Mouse (Mus musculus): ENCODE measurements around the gene Pde7b. TPM values are rescaled to one million over a fixed set of nuclear protein-coding genes. Genes with fewer than 3 reads are reported as not detected.

The Pde7b gene
- polyA plus RNA-seq, 1 experiment = 9.5 TPM

- H3K4me1 ChIP-seq (ENCODE audit: control insufficient read depth, insufficient read depth, insufficient read length, low read length) = peaks cover 23% of the 10 kb centered on the region
- H3K27ac ChIP-seq (replicated peaks; ENCODE audit: low read depth, low read length) = peak overlapping the region; percentile 69
- no peak overlapping the region for H3K4me3 ChIP-seq (ENCODE audit: insufficient read depth, low read depth, low read length)
These were observed 232.5 kb downstream of the Pde7b start for GRCm38 (mm10) chr10:20492216-20492964.

- H3K4me3 ChIP-seq (ENCODE audit: insufficient read depth, low read depth, low read length) = no peak overlapping the region
- H3K4me1 ChIP-seq (ENCODE audit: control insufficient read depth, insufficient read depth, insufficient read length, low read length) = peaks cover 32% of the 10 kb centered on the region
- H3K27ac ChIP-seq (replicated peaks; ENCODE audit: low read depth, low read length) = no peak overlapping the region
These were observed 234.1 kb downstream of the Pde7b start for GRCm38 (mm10) chr10:20490775-20491174.

- peak overlapping the region; percentile 49 for H3K27ac ChIP-seq (replicated peaks; ENCODE audit: low read depth, low read length)
- no peak overlapping the region for H3K4me3 ChIP-seq (ENCODE audit: insufficient read depth, low read depth, low read length)
- peaks cover 33% of the 10 kb centered on the region for H3K4me1 ChIP-seq (ENCODE audit: control insufficient read depth, insufficient read depth, insufficient read length, low read length)
These were observed 234.6 kb downstream of the Pde7b start for GRCm38 (mm10) chr10:20490281-20490680.

GRCm38 (mm10) chr10:20486461-20487253, 238.2 kb downstream of the Pde7b start:
- Histone ChIP-seq H3K27ac (replicated peaks; ENCODE audit: low read depth, low read length) (peak overlapping the region; percentile 98), H3K4me3 (ENCODE audit: insufficient read depth, low read depth, low read length) (0 out of 2 replicates have a peak overlapping the region, but pooled peaks have one; percentile 17), H3K4me1 (ENCODE audit: control insufficient read depth, insufficient read depth, insufficient read length, low read length) (peaks cover 27% of the 10 kb centered on the region)

GRCm38 (mm10) chr10:20485816-20486215, 239.1 kb downstream of the Pde7b start:
- Histone ChIP-seq H3K4me3 (ENCODE audit: insufficient read depth, low read depth, low read length) (no peak overlapping the region), H3K27ac (replicated peaks; ENCODE audit: low read depth, low read length) (peak overlapping the region; percentile 98), H3K4me1 (ENCODE audit: control insufficient read depth, insufficient read depth, insufficient read length, low read length) (peaks cover 24% of the 10 kb centered on the region)

- Histone ChIP-seq H3K27ac (replicated peaks; ENCODE audit: low read depth, low read length) (peak overlapping the region; percentile 77), H3K4me3 (ENCODE audit: insufficient read depth, low read depth, low read length) (no peak overlapping the region), H3K4me1 (ENCODE audit: control insufficient read depth, insufficient read depth, insufficient read length, low read length) (peaks cover 12% of the 10 kb centered on the region)
These were observed 245.4 kb downstream of the Pde7b start for GRCm38 (mm10) chr10:20479481-20479880.

GRCm38 (mm10) chr10:20478456-20478855, 246.4 kb downstream of the Pde7b start:
- H3K27ac ChIP-seq (replicated peaks; ENCODE audit: low read depth, low read length) = peak overlapping the region; percentile 88
- H3K4me1 ChIP-seq (ENCODE audit: control insufficient read depth, insufficient read depth, insufficient read length, low read length) = peaks cover 12% of the 10 kb centered on the region
- H3K4me3 ChIP-seq (ENCODE audit: insufficient read depth, low read depth, low read length) = no peak overlapping the region

- Histone ChIP-seq H3K4me3 (ENCODE audit: insufficient read depth, low read depth, low read length) (no peak overlapping the region), H3K4me1 (ENCODE audit: control insufficient read depth, insufficient read depth, insufficient read length, low read length) (peaks cover 12% of the 10 kb centered on the region; the same call in 1 of the 2 replicates), H3K27ac (replicated peaks; ENCODE audit: low read depth, low read length) (no peak overlapping the region)
These were observed 250.0 kb downstream of the Pde7b start for GRCm38 (mm10) chr10:20474831-20475230.

- H3K4me3 ChIP-seq (ENCODE audit: insufficient read depth, low read depth, low read length) = no peak overlapping the region
- H3K4me1 ChIP-seq (ENCODE audit: control insufficient read depth, insufficient read depth, insufficient read length, low read length) = peaks cover 9% of the 10 kb centered on the region; the same call in 1 of the 2 replicates
- H3K27ac ChIP-seq (replicated peaks; ENCODE audit: low read depth, low read length) = no peak overlapping the region
These were observed 250.8 kb downstream of the Pde7b start for GRCm38 (mm10) chr10:20474036-20474435.

GRCm38 (mm10) chr10:20473505-20473904, 251.4 kb downstream of the Pde7b start:
- H3K27ac ChIP-seq (replicated peaks; ENCODE audit: low read depth, low read length) = no peak overlapping the region
- no peak overlapping the region for H3K4me3 ChIP-seq (ENCODE audit: insufficient read depth, low read depth, low read length)
- peaks cover 5% of the 10 kb centered on the region; the same call in 1 of the 2 replicates for H3K4me1 ChIP-seq (ENCODE audit: control insufficient read depth, insufficient read depth, insufficient read length, low read length)

- Histone ChIP-seq H3K4me1 (ENCODE audit: control insufficient read depth, insufficient read depth, insufficient read length, low read length) (no peaks in the 10 kb centered on the region), H3K4me3 (ENCODE audit: insufficient read depth, low read depth, low read length) (no peak overlapping the region), H3K27ac (replicated peaks; ENCODE audit: low read depth, low read length) (no peak overlapping the region)
These were observed 252.9 kb downstream of the Pde7b start for GRCm38 (mm10) chr10:20472007-20472406.

GRCm38 (mm10) chr10:20464631-20465030, 260.2 kb downstream of the Pde7b start:
- H3K4me1 ChIP-seq (ENCODE audit: control insufficient read depth, insufficient read depth, insufficient read length, low read length) = no peaks in the 10 kb centered on the region; the same call in 1 of the 2 replicates
- no peak overlapping the region for H3K27ac ChIP-seq (replicated peaks; ENCODE audit: low read depth, low read length)
- H3K4me3 ChIP-seq (ENCODE audit: insufficient read depth, low read depth, low read length) = no peak overlapping the region

GRCm38 (mm10) chr10:20463941-20464340, 260.9 kb downstream of the Pde7b start:
- no peak overlapping the region for H3K4me3 ChIP-seq (ENCODE audit: insufficient read depth, low read depth, low read length)
- H3K27ac ChIP-seq (replicated peaks; ENCODE audit: low read depth, low read length) = no peak overlapping the region
- no peaks in the 10 kb centered on the region; the same call in 1 of the 2 replicates for H3K4me1 ChIP-seq (ENCODE audit: control insufficient read depth, insufficient read depth, insufficient read length, low read length)

- H3K4me1 ChIP-seq (ENCODE audit: control insufficient read depth, insufficient read depth, insufficient read length, low read length) = no peaks in the 10 kb centered on the region; the same call in 1 of the 2 replicates
- H3K27ac ChIP-seq (replicated peaks; ENCODE audit: low read depth, low read length) = no peak overlapping the region
These were observed 262.3 kb downstream of the Pde7b start for GRCm38 (mm10) chr10:20462596-20462995.

GRCm38 (mm10) chr10:20459657-20460350, 265.1 kb downstream of the Pde7b start:
- H3K4me3 ChIP-seq (ENCODE audit: insufficient read depth, low read depth, low read length) = no peak overlapping the region
- H3K27ac ChIP-seq (replicated peaks; ENCODE audit: low read depth, low read length) = no peak overlapping the region
- H3K4me1 ChIP-seq (ENCODE audit: control insufficient read depth, insufficient read depth, insufficient read length, low read length) = no peaks in the 10 kb centered on the region; the same call in 1 of the 2 replicates

More at GRCm38 (mm10) chr10:20462596-20462995, 262.3 kb downstream of the Pde7b start:
- no peak overlapping the region for H3K4me3 ChIP-seq (ENCODE audit: insufficient read depth, low read depth, low read length)

Data from brown adipose tissue, adult 24 weeks (tissue).